Mouse (Mus musculus): ENCODE measurements at regions not wholly inside any gene's neighbourhood (a gene's known extent, or its start where the extent isn't known, plus 50 kb on each side); places are given as distances from the start of the nearest gene placed in this dataset.

DNA sequence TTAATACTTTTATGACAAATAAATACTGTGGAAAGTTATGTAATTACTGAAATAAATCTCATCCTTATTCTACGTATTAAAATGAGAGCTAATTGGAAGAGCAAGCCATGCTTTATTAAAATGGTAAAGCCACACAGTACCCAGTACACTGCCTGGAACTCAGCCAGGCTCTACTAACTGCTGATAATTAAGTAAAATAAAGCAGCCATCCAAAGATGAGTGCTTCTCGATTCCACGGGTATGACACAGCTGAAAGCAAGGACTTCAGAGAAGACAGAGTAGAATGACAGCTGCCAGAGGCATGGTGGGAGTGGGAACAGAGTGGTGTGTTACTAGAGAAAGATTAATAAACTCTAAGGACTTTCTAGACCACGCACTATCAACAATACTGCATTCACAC, 416.9 kb downstream of the Synb start:
- TF ChIP-seq CTCF (IDR thresholded peaks at IDR 0.05; ENCODE audit: control insufficient read depth, insufficient read depth, insufficient replicate concordance, low read depth, low read length), result no peak
- no peak for TF ChIP-seq POLR2A (IDR thresholded peaks at IDR 0.05; ENCODE audit: control insufficient read depth, low read depth, low read length)
- H3K36me3 ChIP-seq (ENCODE audit: control insufficient read depth, insufficient read depth, low read length), result no peaks in the 10 kb centered on the region

DNA sequence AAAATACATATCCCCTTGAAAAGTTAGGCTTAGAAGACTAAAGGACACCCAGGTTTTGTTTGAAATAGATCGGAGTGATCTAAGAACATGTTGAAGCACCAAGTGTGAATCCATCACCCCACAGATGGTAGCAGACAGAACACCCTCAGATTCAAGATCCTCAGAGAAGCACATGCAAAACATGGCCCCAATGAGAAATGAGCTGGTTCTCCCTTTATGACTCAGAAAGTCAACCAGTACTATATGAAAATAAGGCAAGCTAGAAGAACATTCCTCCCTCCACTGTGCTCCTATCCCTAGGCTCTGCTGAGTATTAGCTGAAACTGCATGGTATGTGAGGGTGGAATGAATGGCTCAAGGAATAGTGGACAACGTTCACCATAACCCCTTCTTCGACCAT, 433.0 kb downstream of the Synb start:
- H3K27me3 ChIP-seq (ENCODE audit: control insufficient read depth, insufficient read depth, low read length), result no peaks in the 10 kb centered on the region
- no peaks in the 10 kb centered on the region for H3K36me3 ChIP-seq (ENCODE audit: control insufficient read depth, insufficient read depth, low read length)
- no peak overlapping the region for H3K4me3 ChIP-seq (ENCODE audit: control insufficient read depth, low read depth, low read length)
- H3K27ac ChIP-seq (ENCODE audit: control insufficient read depth, insufficient read depth, low read depth, low read length), result no peak overlapping the region
- TF ChIP-seq CTCF (IDR thresholded peaks at IDR 0.05; ENCODE audit: control insufficient read depth, insufficient read depth, insufficient replicate concordance, low read depth, low read length) (no peak), POLR2A (IDR thresholded peaks at IDR 0.05; ENCODE audit: control insufficient read depth, low read depth, low read length) (no peak)
- no peaks in the 10 kb centered on the region for H3K4me1 ChIP-seq (ENCODE audit: control insufficient read depth, insufficient read depth, low read length)

More for the DNA sequence above, 416.9 kb downstream of the Synb start:
- Histone ChIP-seq H3K27me3 (ENCODE audit: control insufficient read depth, insufficient read depth, low read length) (no peaks in the 10 kb centered on the region), H3K4me3 (ENCODE audit: control insufficient read depth, low read depth, low read length) (no peak overlapping the region), H3K4me1 (ENCODE audit: control insufficient read depth, insufficient read depth, low read length) (no peaks in the 10 kb centered on the region), H3K27ac (ENCODE audit: control insufficient read depth, insufficient read depth, low read depth, low read length) (no peak overlapping the region)

GRCm38 (mm10) chr14:68857948-68858347, 436.2 kb downstream of the Synb start:
- TF ChIP-seq POLR2A (IDR thresholded peaks at IDR 0.05; ENCODE audit: control insufficient read depth, low read depth, low read length) (no peak), CTCF (IDR thresholded peaks at IDR 0.05; ENCODE audit: control insufficient read depth, insufficient read depth, insufficient replicate concordance, low read depth, low read length) (no peak)
- H3K4me1 ChIP-seq (ENCODE audit: control insufficient read depth, insufficient read depth, low read length), result no peaks in the 10 kb centered on the region
- H3K27me3 ChIP-seq (ENCODE audit: control insufficient read depth, insufficient read depth, low read length), result no peaks in the 10 kb centered on the region
- no peak overlapping the region for H3K4me3 ChIP-seq (ENCODE audit: control insufficient read depth, low read depth, low read length)
- H3K27ac ChIP-seq (ENCODE audit: control insufficient read depth, insufficient read depth, low read depth, low read length), result no peak overlapping the region
- H3K36me3 ChIP-seq (ENCODE audit: control insufficient read depth, insufficient read depth, low read length), result no peaks in the 10 kb centered on the region

- no peaks in the 10 kb centered on the region for H3K4me1 ChIP-seq (ENCODE audit: control insufficient read depth, insufficient read depth, low read length)
- no peak overlapping the region for H3K27ac ChIP-seq (ENCODE audit: control insufficient read depth, insufficient read depth, low read depth, low read length)
- H3K27me3 ChIP-seq (ENCODE audit: control insufficient read depth, insufficient read depth, low read length), result no peaks in the 10 kb centered on the region
- no peak overlapping the region for H3K4me3 ChIP-seq (ENCODE audit: control insufficient read depth, low read depth, low read length)
- no peaks in the 10 kb centered on the region for H3K36me3 ChIP-seq (ENCODE audit: control insufficient read depth, insufficient read depth, low read length)
- TF ChIP-seq POLR2A (IDR thresholded peaks at IDR 0.05; ENCODE audit: control insufficient read depth, low read depth, low read length), result no peak
- TF ChIP-seq CTCF (IDR thresholded peaks at IDR 0.05; ENCODE audit: control insufficient read depth, insufficient read depth, insufficient replicate concordance, low read depth, low read length), result no peak
These were observed 445.6 kb downstream of the Synb start for GRCm38 (mm10) chr14:68848506-68848905.

DNA sequence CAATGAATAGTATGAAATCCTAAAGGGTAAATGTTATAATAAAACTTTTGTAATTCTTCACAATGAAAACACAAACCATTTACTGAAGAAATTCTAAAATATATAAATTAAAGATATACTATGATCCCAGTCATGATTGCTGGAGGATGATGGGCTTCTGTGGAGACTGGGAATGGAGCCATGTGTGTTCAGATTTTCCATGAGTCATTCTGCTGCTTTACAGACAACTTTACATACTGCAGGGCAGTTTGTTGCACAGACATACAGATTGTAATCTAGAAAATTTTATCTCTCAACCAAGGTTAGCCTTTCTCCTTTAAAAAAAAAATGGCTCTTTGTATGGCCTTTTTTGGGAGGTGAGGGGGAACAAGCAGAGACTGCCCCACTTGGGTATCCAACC, 446.5 kb downstream of the Synb start:
- Histone ChIP-seq H3K36me3 (ENCODE audit: control insufficient read depth, insufficient read depth, low read length) (no peaks in the 10 kb centered on the region), H3K27ac (ENCODE audit: control insufficient read depth, insufficient read depth, low read depth, low read length) (no peak overlapping the region), H3K4me3 (ENCODE audit: control insufficient read depth, low read depth, low read length) (no peak overlapping the region), H3K27me3 (ENCODE audit: control insufficient read depth, insufficient read depth, low read length) (no peaks in the 10 kb centered on the region), H3K4me1 (ENCODE audit: control insufficient read depth, insufficient read depth, low read length) (no peaks in the 10 kb centered on the region)
- TF ChIP-seq CTCF (IDR thresholded peaks at IDR 0.05; ENCODE audit: control insufficient read depth, insufficient read depth, insufficient replicate concordance, low read depth, low read length) (no peak), POLR2A (IDR thresholded peaks at IDR 0.05; ENCODE audit: control insufficient read depth, low read depth, low read length) (no peak)

- H3K27me3 ChIP-seq (ENCODE audit: control insufficient read depth, insufficient read depth, low read length), result no peaks in the 10 kb centered on the region
- no peaks in the 10 kb centered on the region for H3K36me3 ChIP-seq (ENCODE audit: control insufficient read depth, insufficient read depth, low read length)
- no peak overlapping the region for H3K27ac ChIP-seq (ENCODE audit: control insufficient read depth, insufficient read depth, low read depth, low read length)
- no peaks in the 10 kb centered on the region for H3K4me1 ChIP-seq (ENCODE audit: control insufficient read depth, insufficient read depth, low read length)
- TF ChIP-seq CTCF (IDR thresholded peaks at IDR 0.05; ENCODE audit: control insufficient read depth, insufficient read depth, insufficient replicate concordance, low read depth, low read length) (no peak), POLR2A (IDR thresholded peaks at IDR 0.05; ENCODE audit: control insufficient read depth, low read depth, low read length) (no peak)
- no peak overlapping the region for H3K4me3 ChIP-seq (ENCODE audit: control insufficient read depth, low read depth, low read length)
These were observed 473.9 kb downstream of the Synb start for GRCm38 (mm10) chr14:68820241-68820640.

GRCm38 (mm10) chr14:68808976-68809375, 485.1 kb downstream of the Synb start:
- Histone ChIP-seq H3K36me3 (ENCODE audit: control insufficient read depth, insufficient read depth, low read length) (no peaks in the 10 kb centered on the region), H3K27ac (ENCODE audit: control insufficient read depth, insufficient read depth, low read depth, low read length) (no peak overlapping the region), H3K4me1 (ENCODE audit: control insufficient read depth, insufficient read depth, low read length) (no peaks in the 10 kb centered on the region), H3K4me3 (ENCODE audit: control insufficient read depth, low read depth, low read length) (no peak overlapping the region), H3K27me3 (ENCODE audit: control insufficient read depth, insufficient read depth, low read length) (no peaks in the 10 kb centered on the region)
- TF ChIP-seq CTCF (IDR thresholded peaks at IDR 0.05; ENCODE audit: control insufficient read depth, insufficient read depth, insufficient replicate concordance, low read depth, low read length), result no peak
- no peak for TF ChIP-seq POLR2A (IDR thresholded peaks at IDR 0.05; ENCODE audit: control insufficient read depth, low read depth, low read length)

- no peak overlapping the region for H3K27ac ChIP-seq (ENCODE audit: control insufficient read depth, insufficient read depth, low read depth, low read length)
- H3K36me3 ChIP-seq (ENCODE audit: control insufficient read depth, insufficient read depth, low read length), result no peaks in the 10 kb centered on the region
- H3K27me3 ChIP-seq (ENCODE audit: control insufficient read depth, insufficient read depth, low read length), result no peaks in the 10 kb centered on the region
- no peak overlapping the region for H3K4me3 ChIP-seq (ENCODE audit: control insufficient read depth, low read depth, low read length)
- no peak for TF ChIP-seq CTCF (IDR thresholded peaks at IDR 0.05; ENCODE audit: control insufficient read depth, insufficient read depth, insufficient replicate concordance, low read depth, low read length)
- no peak for TF ChIP-seq POLR2A (IDR thresholded peaks at IDR 0.05; ENCODE audit: control insufficient read depth, low read depth, low read length)
- H3K4me1 ChIP-seq (ENCODE audit: control insufficient read depth, insufficient read depth, low read length), result no peaks in the 10 kb centered on the region
These were observed 486.2 kb downstream of the Synb start for GRCm38 (mm10) chr14:68807918-68808317.

Data from testis, adult 2 months (tissue).